Mouse (Mus musculus): ENCODE measurements around the gene Insc.

Insc gene

DNA sequence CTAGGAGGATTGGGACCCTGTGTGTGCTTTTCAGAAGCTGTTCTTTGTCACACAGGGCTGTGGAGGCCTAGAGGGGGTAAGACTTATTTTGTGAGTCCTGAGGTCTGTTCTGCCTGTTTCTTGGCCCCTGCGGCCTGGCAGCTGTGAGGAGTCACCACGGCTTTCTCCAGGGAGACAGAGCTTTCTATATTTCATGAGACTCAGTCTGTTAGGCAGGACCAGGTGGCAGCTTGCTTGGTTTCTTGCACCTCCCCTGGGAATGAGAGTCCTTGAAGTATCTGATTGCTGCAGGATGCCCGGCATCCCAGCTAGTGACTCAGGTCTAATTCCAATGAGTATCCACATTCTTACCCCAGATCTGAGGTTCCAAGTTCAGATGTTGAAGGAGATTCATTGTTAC, 21.8 kb downstream of the Insc start:
- no peak for DNase-seq (ENCODE audit: low read depth)

DNA sequence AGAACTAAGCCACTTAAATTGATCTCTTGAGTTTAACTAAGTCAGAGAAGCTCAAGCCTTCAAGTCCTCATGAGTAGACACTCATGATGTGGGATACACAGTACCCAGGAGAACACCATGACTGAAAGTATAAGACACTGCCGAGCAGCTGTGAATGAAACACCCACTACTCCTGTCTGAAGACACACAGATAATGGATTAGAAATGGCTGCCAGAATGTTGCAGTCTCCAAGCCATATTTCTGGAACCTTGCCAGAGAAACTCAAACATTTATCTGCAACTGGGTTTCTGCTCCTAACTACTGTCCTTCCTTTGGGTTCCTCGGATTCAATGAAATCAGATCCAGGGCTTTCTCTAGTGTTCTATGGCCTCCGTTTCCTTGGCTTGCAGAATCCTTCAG, 23.0 kb downstream of the Insc start:
- no peak for DNase-seq (ENCODE audit: low read depth)

DNA sequence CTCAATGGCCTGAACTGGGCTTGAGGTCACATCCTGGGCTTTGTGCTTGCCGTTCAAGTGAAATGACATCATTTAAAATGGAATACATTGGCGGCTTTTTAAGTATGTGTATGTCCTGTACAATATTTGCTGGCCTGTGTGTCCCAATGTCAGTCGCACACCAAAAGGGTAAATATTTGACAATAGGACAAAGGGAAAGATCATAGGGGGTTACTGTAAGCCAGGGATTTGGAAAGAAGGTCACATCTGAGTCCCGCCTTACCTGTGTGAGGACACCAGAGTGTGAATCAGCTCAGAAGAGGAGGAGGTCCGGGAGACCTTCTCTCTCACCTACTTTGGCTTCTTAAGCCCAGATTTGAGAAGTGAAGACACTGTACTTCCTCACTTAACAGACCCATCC, 25.0 kb downstream of the Insc start:
- no peak for DNase-seq (ENCODE audit: low read depth)

DNA sequence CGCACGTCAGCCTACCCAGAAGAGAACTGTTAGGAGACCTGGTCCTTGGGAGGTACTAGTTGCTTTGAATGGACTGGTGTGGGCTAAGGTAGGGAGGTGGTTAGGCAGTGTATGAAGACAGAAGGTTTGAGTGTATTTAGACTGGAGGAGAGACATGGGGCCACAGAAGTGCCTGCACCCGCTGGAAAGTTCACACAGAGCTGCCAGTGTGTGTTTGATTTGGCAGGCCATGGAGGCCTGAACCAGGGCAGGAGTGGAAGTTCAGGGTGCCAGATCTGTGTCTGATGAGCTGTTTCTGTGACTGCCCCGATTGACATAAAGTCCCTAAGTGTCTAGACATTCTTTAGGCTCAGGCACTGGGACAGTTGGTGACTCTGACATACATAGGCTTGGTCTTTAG, 25.5 kb downstream of the Insc start:
- no peak for DNase-seq (ENCODE audit: low read depth)

DNA sequence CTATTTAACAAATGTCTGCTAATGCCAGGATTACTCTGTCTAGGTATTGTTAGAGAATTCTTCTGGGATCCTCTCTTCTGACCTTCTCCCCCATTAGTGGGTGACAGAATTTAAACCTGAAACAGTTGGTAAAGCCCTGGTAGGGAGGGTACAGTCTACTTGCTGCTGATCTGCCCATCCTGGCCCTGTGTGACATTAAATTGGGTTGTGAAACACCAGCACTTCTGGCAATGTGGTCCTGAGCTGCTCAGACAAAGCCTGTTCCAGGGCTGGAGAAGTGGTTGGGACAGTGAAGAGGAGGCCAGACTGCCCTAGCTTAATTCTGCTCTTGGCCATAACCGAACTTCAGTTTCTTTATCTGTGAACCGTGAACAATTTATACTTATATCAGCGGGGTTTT, 27.1 kb downstream of the Insc start:
- no peak for DNase-seq (ENCODE audit: low read depth)

DNA sequence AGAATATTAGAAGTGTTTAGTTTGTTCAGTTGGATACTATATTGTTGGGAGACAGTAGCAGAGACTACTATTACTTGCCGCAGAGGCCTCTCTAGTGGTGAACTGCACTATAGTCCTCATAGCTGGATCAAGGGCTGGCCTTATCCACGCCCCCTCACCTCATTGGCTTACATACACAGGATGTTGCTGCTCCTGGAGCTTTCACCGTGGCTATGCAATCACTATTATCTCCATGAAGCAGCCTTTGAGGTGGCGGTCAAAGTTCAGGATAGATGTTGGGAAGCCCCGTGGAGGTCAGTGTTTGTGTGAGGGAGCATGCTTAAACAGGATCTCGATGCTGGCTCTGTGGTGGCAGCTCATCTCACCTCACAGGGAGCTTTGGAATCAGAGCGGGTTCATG, 28.3 kb downstream of the Insc start:
- no peak for DNase-seq (ENCODE audit: low read depth)

DNA sequence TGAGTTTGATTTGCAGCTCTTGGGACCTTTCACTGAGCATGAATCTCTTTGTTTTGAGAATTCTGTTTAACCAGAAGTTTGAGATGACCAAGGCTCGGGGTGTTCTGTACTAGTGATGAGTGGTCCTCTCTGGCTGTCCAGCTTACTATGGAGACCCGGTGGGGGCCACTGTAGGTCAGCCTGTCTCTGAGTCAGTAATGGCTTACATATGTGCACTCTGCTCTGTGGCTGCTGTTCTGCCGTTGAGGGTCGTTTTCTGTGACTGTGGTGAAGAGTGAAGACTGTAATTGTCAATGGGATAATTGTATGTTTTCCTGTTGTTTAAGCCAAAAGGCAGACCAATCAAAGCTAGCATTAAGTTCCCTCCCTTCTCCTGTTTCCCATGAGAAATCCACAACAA, 30.3 kb downstream of the Insc start:
- DNase-seq (ENCODE audit: low read depth), result no peak

DNA sequence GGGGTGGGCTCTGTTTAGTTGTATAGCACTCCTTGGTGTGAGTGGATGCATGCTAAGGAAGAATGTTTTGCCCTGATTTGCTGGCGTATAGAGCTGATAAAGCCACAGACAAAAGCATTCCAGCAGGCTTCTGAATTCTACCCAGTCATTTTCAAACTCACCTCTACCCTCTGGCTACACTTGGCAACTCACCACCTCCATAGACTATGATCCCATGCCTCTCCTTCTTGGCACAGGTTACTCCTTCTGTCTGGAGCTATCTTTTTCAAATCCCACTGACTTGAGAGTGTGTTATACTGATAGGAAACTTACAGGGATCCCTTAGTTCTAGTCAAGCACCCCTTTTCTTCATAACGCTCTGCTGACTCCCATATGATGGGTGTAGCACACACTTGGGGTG, 32.4 kb downstream of the Insc start:
- no peak for DNase-seq (ENCODE audit: low read depth)

DNA sequence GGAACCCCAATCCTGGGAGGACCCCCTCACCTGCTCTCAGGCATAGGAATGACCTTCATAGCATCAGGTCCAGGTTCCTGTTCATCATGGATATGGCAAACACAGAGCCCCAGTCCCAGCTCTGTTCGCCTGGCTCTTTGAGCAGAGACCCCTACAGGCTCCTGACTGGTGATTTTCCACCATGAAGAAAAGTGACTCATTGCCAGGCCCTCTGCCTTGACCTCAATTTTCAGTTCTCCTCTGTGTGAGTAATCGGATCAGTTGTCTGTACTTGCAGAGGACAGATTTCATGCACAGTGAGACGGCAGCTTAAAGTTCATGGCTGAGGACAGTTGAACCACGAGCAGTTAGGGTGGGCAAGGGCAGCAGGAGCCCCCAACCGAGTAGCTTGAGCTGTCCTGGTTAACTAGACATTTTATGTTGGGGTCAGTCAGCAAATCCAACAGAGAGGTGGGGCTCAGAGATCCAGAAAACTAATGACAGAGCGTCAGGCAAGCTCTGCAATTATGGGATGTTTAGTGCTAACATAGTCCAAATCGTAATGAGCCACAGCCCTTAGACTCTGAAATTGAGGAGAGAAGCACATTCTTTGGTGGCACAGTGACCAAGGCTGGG, 34.8 kb downstream of the Insc start:
- no peak for DNase-seq (ENCODE audit: low read depth)

DNA sequence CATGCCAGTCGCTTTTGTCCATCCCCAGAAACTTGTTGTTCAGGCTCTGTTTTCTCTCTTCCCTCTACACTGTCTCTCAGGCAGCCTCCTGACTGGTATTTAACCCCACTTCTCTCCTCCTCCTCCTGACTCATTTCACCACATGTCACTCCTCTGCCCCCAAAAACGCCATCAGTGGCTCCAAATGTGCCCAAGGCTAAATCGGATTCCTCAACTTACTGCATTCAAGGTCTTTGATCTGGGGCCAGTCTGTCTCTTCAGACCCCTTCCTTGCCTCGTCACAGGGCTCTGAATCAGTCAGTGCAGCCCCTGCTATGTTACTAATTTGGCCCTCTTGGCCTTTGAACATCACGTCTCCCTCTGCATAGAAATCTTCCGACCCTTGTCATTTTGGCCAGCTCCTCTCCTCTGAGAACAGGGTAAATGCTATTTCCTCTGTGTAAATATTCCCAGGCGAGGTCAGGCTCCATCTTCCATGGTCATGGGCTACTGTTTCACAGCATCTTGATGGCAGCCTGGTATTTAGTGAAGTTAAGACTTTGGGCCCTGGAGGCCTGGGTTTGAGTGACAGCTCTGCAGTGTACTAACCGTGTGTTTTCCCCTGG, 35.7 kb downstream of the Insc start:
- no peak for DNase-seq (ENCODE audit: low read depth)

DNA sequence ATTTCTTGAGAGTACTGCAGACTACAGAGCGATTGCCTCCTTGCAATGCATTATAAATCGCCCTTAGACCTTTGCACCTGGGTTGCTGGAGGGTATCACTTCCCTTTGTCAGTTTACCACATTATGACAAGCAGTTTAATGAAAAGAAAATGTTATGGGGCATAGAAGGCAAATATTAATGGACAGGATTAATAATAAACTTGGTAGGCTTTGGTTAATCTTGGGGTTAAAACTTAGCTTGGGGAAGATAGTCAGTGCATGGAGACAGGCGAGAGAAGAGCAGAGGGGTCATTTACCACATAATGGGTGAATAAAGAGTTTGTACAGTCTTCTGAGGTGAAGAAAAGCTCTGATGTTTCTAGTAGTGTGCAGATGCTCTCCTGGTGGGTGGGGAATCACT, 39.8 kb downstream of the Insc start:
- no peak for DNase-seq (ENCODE audit: low read depth)

DNA sequence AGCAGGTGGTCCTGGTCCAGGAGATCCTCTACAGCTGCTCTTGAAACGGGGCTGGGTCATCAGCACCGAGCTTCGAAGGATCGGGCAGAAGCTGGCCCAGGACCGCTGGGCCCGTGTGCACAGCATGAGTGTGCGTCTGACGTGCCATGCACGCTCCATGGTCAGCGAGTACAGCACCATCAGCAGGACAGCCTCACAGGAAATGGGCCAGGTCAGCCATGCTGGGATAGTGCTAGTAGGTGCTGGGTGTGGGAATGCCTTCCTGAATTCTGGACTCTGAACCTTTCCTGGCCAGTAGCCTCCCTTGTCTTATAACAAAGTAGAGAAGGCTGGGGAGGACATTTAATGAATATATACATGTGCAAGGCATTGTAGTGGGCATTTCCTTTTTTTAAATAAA, 47.6 kb downstream of the Insc start:
- no peak for DNase-seq (ENCODE audit: low read depth)

DNA sequence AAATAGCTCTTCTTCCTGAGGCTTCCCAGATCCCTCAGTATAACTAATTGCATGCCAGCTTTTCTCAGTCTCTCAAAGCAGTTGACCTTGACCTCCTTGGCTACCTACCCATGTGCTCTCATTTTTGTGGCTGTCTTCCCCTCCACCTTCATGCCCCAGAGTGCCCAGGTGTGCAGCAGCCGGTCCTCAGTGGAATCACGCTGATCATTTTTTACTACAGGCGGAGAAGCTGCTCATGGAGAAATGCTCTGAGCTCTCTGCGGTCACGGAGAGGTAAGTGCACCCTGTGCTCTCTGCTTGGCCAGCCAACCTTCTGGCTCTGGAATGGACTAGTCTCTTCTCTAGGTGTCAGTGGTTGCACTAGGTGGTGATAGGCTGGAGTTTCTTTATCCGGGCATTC, 48.5 kb downstream of the Insc start:
- DNase-seq (ENCODE audit: low read depth), result no peak

DNA sequence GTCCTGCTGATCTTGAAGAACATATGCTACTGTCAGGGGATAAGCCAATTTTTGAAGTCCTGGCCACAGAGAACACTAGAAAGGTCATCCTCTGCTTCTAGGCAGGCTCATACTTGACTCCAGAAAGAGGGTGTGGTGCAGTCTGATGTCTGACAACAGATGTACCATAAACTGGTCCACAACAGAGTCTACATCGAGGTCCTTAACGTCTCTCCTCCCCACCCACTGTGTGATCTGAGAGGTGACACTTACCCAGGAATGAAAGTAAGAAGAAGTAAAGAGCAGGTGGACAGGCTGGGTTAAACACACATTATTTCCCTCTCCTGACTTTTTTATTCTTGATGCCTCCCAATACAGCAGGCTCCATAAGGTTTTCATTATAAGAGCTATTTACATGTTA, 50.9 kb downstream of the Insc start:
- no peak for DNase-seq (ENCODE audit: low read depth)

DNA sequence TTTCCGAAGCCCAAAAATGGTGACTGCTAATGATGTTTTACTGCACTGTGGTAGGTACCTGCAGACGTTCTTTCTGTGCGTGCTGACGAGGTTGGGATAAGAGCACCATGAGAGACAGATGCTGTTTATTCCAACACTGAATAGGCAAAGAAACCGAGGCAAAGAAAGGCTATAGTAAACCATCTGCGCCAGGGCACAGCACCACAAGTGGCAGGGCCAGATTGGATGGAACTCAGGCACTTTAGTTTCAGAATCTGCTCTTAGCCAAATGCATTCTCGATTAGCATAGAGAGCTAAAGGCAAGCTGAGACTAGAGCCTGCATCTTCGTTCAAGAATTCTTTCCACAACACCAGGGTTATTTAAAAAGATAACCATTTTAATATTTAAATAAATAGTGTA, 59.1 kb downstream of the Insc start:
- DNase-seq (ENCODE audit: low read depth), result no peak

DNA sequence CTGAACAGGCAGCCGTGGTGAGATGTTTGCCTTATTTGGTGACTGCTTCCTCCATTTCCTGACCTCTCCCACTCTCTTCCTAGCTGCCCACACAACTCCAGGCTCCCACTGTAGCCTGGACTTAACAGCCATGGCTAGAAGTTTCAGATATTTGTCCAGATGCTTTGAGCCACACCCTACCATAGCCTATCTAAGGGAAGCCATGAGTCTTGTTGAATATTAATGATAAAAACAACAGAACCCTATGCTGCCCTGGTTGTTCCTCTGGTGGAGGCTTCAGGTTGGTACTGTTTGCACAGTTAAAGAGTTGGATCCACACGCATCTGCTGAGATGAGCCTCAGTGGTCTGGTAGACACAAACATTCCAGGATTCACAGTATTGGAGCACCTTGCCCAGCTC, 61.8 kb downstream of the Insc start:
- DNase-seq (ENCODE audit: low read depth), result no peak

DNA sequence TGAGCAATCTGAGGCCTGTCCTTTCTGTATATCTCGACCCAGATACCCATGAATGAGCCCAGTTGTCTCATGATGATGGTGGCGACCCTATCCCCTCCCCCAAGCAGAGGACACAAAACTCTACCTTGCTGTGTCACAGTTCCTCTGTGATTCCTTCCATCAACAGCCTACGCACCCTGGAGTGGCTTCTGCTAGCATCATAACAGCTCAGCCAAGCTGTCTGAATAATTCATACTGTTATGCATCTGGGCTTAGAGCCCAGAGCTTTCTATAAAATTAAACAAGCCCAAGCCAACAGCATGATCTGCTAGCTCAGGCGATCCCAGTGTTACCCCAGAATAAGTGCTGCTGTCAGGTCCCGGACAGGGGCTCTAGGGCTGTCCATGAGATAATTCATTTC, 63.8 kb downstream of the Insc start:
- DNase-seq (ENCODE audit: low read depth), result no peak

DNA sequence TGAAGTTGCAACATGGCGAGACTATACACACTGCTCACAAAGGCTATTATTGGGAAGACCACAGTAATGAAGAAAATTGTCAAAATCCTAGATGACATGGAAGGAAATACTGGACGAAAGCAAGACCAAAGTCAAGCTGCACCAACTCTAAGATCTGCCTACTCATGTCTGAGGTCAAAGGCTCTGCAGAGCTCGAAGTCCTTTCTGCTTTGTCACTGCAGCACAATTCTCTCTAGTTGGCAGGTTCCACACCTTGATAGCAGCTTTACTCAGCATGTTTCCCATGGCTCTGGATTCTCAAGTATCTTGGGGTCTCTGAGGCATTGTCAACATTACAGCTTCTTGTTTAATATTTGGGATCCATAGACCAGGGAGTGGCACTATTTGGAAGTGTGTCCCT, 64.8 kb downstream of the Insc start:
- no peak for DNase-seq (ENCODE audit: low read depth)

DNA sequence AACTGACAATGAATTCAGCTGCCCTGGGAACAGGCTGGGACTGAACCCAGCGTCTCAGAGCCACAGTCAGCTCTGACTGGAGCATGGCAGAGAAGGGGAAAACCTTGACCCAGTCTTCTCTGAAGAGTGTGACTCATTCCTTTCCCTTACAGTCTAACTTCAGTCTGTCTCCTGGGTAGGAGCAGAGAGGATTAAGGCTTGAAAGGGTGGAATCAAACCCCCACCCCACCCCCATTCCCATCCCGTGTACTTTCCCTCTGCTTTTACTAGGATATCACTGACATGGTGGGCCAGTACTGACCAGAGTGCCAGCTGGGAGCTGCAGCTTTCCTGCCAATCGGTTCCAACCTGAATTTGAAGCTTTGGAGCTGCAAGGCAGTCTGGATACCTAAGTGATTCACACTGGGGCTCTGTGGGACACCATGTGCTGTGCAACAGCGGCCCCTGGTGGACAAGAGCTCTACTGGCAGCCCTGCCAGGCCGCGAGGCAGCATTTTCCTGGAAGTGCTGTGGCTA, 73.9 kb downstream of the Insc start:
- peak; percentile 85 for DNase-seq (ENCODE audit: low read depth)

DNA sequence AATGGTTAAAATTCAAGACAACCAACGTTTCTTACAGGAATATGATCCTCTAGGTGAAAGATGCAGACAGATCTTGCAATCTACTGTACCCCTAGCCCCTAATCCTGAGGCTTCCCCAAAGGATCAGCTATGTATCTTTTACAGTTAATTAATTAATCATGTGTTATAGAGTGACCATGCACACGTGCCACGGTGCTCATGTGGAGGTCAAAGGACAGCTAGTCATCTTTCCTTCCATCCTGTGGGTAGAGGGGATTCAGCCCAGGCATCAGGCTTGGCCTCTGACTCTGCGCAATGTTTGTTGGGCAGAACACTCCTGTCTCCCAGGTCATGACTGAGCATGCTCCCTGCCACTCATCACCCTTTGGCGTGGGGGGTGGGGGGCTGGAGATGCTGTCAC, 74.4 kb downstream of the Insc start:
- no peak for DNase-seq (ENCODE audit: low read depth)

DNA sequence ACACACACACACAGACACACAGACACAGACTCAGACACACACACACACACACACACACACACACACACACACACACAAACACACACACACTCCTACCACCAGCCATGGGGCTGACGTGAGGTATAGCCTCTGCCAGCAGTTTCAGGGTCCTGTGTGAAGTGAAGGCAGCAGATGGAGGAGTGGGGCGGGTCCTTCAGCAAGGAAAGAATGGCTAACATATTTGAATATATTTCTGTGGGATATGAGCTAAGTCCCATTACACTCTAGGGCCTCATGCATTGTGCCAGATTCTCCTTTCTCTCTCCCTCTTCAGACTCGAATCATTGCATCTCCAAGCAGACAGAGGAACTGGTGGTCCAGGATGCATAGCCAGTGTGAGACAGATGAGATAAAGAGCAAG, 74.9 kb downstream of the Insc start:
- DNase-seq (ENCODE audit: low read depth), result no peak

DNA sequence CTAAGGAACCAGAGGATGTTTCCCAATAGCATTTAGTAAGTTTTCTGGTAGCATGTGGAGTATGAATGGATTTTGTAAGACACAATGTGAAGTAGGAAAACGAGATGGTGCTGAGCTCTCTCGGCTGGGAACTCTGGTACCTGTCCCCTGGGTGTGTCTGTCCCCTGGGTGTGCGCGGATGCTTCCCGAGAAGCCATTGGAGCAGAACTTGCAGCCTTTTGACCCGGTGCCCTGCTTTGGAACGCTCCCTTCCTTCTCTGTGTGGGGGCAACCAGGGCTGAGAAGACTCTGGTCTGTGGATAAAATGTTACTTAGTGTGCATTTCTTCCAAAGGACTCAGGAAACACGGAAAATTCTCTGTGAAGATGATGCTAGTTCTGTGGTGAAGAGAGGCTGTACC, 75.3 kb downstream of the Insc start:
- DNase-seq (ENCODE audit: low read depth), result no peak

DNA sequence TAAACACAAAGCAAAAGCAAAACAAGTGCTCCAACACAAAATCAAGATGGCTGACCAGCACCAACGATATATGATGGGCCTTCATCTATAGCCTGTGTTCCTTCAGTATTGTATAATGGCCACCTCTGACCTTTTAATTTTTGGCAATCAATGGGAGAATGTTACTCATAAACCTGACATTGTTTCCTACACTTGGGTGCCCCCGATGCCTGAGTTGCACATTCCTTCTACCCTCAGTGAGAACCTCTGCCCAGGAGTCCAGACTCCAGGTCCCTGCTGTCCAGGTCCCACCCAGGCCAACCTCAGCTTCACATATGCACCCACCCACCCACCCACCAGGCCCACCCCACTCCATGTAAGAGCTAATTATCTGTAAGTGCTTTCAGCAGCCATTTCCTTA, 79.2 kb downstream of the Insc start:
- DNase-seq (ENCODE audit: low read depth), result no peak

DNA sequence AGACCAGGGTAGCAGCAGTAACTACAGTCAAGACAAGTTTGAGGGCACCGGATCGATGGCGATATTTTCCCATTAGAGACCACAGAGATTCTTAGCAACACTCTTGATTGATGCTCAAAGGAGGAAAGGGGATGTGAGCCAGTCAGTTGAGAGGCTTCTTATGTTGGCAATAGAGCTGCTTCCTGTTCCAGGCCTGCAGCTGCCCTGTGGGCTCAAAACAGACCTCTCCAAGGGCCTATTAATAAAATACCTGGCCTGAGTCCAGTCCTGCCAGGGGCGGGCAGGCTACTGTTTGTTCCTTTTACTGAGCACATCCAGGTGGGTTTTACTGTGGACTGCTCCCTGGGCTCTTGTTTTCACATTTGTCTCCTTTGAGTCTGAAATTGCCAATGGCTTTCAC, 83.9 kb downstream of the Insc start:
- DNase-seq (ENCODE audit: low read depth), result no peak

Measured in NIH3T3 (cell line).